Mouse (Mus musculus): ENCODE measurements at regions not wholly inside any gene's neighbourhood (a gene's known extent, or its start where the extent isn't known, plus 50 kb on each side); places are given as distances from the start of the nearest gene placed in this dataset.

DNA sequence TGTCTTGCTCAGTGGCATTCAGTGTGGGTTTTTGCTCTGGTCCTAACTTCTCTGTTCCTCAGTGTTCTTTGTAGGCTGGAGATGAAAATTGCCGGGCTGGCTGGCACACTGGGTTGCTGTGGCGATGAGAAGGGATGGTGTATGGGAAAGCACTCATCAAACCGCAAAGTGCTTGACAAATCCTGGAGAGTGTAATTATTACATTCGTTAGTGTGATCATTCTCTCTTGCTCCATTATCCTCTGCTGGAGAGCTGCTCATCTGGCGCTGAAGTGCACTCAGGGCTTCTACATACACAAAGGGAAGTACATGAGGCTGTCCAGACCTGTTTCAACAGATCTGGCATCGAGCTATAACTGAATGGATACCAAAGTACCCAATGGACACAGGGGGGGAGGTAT is 605.9 kb upstream of the Cdh11 start:
- 37% methylated on average over 6 of the region's 6 CpGs for WGBS
- H3K4me1 ChIP-seq (ENCODE audit: insufficient read depth): no peaks in the 10 kb centered on the region
- H3K9me3 ChIP-seq (ENCODE audit: low read length): no peaks in the 10 kb centered on the region
- ATAC-seq: peak; percentile 50
- H3K4me3 ChIP-seq (ENCODE audit: low read depth, low read length): no peak overlapping the region
- no peak for TF ChIP-seq CTCF (IDR thresholded peaks at IDR 0.05; ENCODE audit: low read depth)
- H3K27ac ChIP-seq (ENCODE audit: low read depth, low read length): no peak overlapping the region
- no peak overlapping the region for H3K9ac ChIP-seq
- DNase-seq: no peak
- no peaks in the 10 kb centered on the region for H3K36me3 ChIP-seq (ENCODE audit: insufficient read depth)
- no peaks in the 10 kb centered on the region for H3K27me3 ChIP-seq (ENCODE audit: insufficient read depth, low read length)
- H3K4me2 ChIP-seq (ENCODE audit: low read depth): no peak overlapping the region

GRCm38 (mm10) chr8:103395316-103395715 is 609.9 kb upstream of the Cdh11 start:
- Histone ChIP-seq H3K9ac (no peak overlapping the region), H3K4me2 (ENCODE audit: low read depth) (no peak overlapping the region), H3K4me3 (ENCODE audit: low read depth, low read length) (no peak overlapping the region), H3K4me1 (ENCODE audit: insufficient read depth) (no peaks in the 10 kb centered on the region), H3K9me3 (ENCODE audit: low read length) (no peaks in the 10 kb centered on the region), H3K36me3 (ENCODE audit: insufficient read depth) (no peaks in the 10 kb centered on the region), H3K27ac (ENCODE audit: low read depth, low read length) (no peak overlapping the region), H3K27me3 (ENCODE audit: insufficient read depth, low read length) (no peaks in the 10 kb centered on the region)
- 9% methylated on average over 4 of the region's 4 CpGs for WGBS
- DNase-seq (no peak), ATAC-seq (no peak)
- TF ChIP-seq CTCF (IDR thresholded peaks at IDR 0.05; ENCODE audit: low read depth): no peak

DNA sequence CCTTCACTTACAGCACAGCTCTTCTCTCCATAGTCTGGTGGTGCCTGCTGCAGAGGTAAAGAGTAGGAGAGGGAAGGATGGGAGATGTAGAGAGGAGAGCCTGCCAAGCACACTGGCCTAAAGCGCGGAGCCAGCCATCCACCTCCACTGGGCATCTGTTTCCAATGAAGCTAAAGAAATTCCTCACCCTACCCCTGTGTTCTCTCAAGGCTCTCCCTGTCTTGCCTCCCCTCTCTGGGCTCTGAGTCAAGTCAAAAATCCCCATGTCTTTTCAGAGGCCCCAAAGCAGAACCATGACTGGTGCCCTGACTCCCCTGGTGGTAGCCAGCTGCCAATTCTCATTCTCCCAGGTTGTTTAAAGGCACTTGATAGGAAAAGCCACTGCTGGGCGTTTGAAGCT is 612.7 kb upstream of the Cdh11 start:
- no peaks in the 10 kb centered on the region for H3K9me3 ChIP-seq (ENCODE audit: low read length)

DNA sequence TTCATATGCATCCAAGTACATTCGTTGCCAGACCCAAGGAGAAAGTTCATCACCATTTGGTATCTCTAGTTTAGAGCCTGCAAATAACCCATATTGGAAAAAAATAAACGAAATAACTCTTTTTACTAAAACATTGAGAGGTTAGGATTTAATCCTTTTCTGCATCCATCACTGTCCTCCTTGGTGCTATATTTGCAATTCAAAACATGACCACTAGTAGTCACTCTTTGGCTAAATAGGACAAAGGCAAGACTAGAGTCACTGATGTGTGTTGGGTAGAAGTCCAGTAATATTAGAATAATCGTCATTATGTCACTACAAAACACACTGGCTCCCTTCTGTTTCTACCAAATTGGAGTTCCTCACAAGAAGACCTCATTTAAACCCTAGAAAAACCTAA is 614.0 kb upstream of the Cdh11 start:
- H3K27ac ChIP-seq (ENCODE audit: low read depth, low read length): no peak overlapping the region
- DNase-seq: no peak
- no peak overlapping the region for H3K4me2 ChIP-seq (ENCODE audit: low read depth)
- no peak overlapping the region for H3K9ac ChIP-seq
- ATAC-seq: no peak
- no peaks in the 10 kb centered on the region for H3K36me3 ChIP-seq (ENCODE audit: insufficient read depth)
- H3K4me1 ChIP-seq (ENCODE audit: insufficient read depth): no peaks in the 10 kb centered on the region
- H3K4me3 ChIP-seq (ENCODE audit: low read depth, low read length): no peak overlapping the region
- no peaks in the 10 kb centered on the region for H3K9me3 ChIP-seq (ENCODE audit: low read length)
- 92% methylated on average over 3 of the region's 3 CpGs for WGBS
- TF ChIP-seq CTCF (IDR thresholded peaks at IDR 0.05; ENCODE audit: low read depth): peak; percentile 23; the same call in 1 of the 2 replicates
- H3K27me3 ChIP-seq (ENCODE audit: insufficient read depth, low read length): no peaks in the 10 kb centered on the region

More for the DNA sequence above, 612.7 kb upstream of the Cdh11 start:
- Histone ChIP-seq H3K27ac (ENCODE audit: low read depth, low read length) (no peak overlapping the region), H3K4me2 (ENCODE audit: low read depth) (no peak overlapping the region), H3K27me3 (ENCODE audit: insufficient read depth, low read length) (no peaks in the 10 kb centered on the region), H3K36me3 (ENCODE audit: insufficient read depth) (no peaks in the 10 kb centered on the region), H3K9ac (no peak overlapping the region), H3K4me3 (ENCODE audit: low read depth, low read length) (no peak overlapping the region), H3K4me1 (ENCODE audit: insufficient read depth) (no peaks in the 10 kb centered on the region)
- no peak for DNase-seq
- no peak for ATAC-seq
- no peak for TF ChIP-seq CTCF (IDR thresholded peaks at IDR 0.05; ENCODE audit: low read depth)
- WGBS: 83% methylated on average over 3 of the region's 3 CpGs

GRCm38 (mm10) chr8:103400143-103400542 is 614.7 kb upstream of the Cdh11 start:
- ATAC-seq (peak; percentile 85), DNase-seq (peak; percentile 45)

DNA sequence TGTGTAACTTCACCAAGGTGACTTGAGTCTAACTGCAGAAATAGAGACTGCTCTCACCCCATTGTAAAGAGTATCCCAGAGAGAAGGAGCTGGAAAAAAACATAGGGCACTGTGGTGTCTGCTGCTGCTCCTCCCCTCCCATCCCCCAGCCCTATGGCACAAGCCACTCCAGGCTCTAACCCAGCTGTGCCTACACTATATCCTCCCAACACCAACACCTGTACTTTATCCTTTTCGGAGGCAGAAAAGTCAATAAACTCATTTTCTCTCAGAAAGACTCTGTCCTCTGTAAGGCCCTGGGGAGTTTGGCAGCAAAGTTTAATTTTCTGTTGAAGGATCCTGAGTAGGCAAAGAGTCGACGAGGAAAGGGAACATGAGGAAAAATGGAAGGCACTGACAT is 617.3 kb upstream of the Cdh11 start:
- H3K9ac ChIP-seq: no peak overlapping the region
- H3K36me3 ChIP-seq (ENCODE audit: insufficient read depth): no peaks in the 10 kb centered on the region
- 92% methylated on average over 3 of the region's 3 CpGs for WGBS
- ATAC-seq (no peak), DNase-seq (no peak)
- H3K4me3 ChIP-seq (ENCODE audit: low read depth, low read length): no peak overlapping the region
- H3K9me3 ChIP-seq (ENCODE audit: low read length): no peaks in the 10 kb centered on the region
- no peak overlapping the region for H3K27ac ChIP-seq (ENCODE audit: low read depth, low read length)
- H3K27me3 ChIP-seq (ENCODE audit: insufficient read depth, low read length): no peaks in the 10 kb centered on the region
- H3K4me1 ChIP-seq (ENCODE audit: insufficient read depth): no peaks in the 10 kb centered on the region
- H3K4me2 ChIP-seq (ENCODE audit: low read depth): no peak overlapping the region
- no peak for TF ChIP-seq CTCF (IDR thresholded peaks at IDR 0.05; ENCODE audit: low read depth)

More at GRCm38 (mm10) chr8:103400143-103400542, 614.7 kb upstream of the Cdh11 start:
- H3K27ac ChIP-seq (ENCODE audit: low read depth, low read length): no peak overlapping the region
- H3K4me2 ChIP-seq (ENCODE audit: low read depth): no peak overlapping the region
- no peaks in the 10 kb centered on the region for H3K36me3 ChIP-seq (ENCODE audit: insufficient read depth)
- no peak for TF ChIP-seq CTCF (IDR thresholded peaks at IDR 0.05; ENCODE audit: low read depth)
- no peak overlapping the region for H3K4me3 ChIP-seq (ENCODE audit: low read depth, low read length)
- H3K9me3 ChIP-seq (ENCODE audit: low read length): no peaks in the 10 kb centered on the region
- H3K27me3 ChIP-seq (ENCODE audit: insufficient read depth, low read length): no peaks in the 10 kb centered on the region
- no peak overlapping the region for H3K9ac ChIP-seq
- WGBS: 55% methylated on average over 1 of the region's 1 CpGs
- no peaks in the 10 kb centered on the region for H3K4me1 ChIP-seq (ENCODE audit: insufficient read depth)

- Histone ChIP-seq H3K27me3 (ENCODE audit: insufficient read depth, low read length) (no peaks in the 10 kb centered on the region), H3K36me3 (ENCODE audit: insufficient read depth) (no peaks in the 10 kb centered on the region), H3K4me2 (ENCODE audit: low read depth) (no peak overlapping the region), H3K27ac (ENCODE audit: low read depth, low read length) (no peak overlapping the region), H3K4me1 (ENCODE audit: insufficient read depth) (no peaks in the 10 kb centered on the region), H3K9ac (no peak overlapping the region), H3K9me3 (ENCODE audit: low read length) (no peaks in the 10 kb centered on the region), H3K4me3 (ENCODE audit: low read depth, low read length) (no peak overlapping the region)
- 93% methylated on average over 4 of the region's 4 CpGs for WGBS
- DNase-seq: no peak
- no peak for TF ChIP-seq CTCF (IDR thresholded peaks at IDR 0.05; ENCODE audit: low read depth)
- ATAC-seq: no peak
Measured at GRCm38 (mm10) chr8:103403826-103404225, 618.4 kb upstream of the Cdh11 start.

- ATAC-seq (no peak), DNase-seq (no peak)
- no peak overlapping the region for H3K4me2 ChIP-seq (ENCODE audit: low read depth)
- no peaks in the 10 kb centered on the region for H3K4me1 ChIP-seq (ENCODE audit: insufficient read depth)
- H3K27ac ChIP-seq (ENCODE audit: low read depth, low read length): no peak overlapping the region
- no peaks in the 10 kb centered on the region for H3K9me3 ChIP-seq (ENCODE audit: low read length)
- no peaks in the 10 kb centered on the region for H3K36me3 ChIP-seq (ENCODE audit: insufficient read depth)
- H3K27me3 ChIP-seq (ENCODE audit: insufficient read depth, low read length): no peaks in the 10 kb centered on the region
- no peak for TF ChIP-seq CTCF (IDR thresholded peaks at IDR 0.05; ENCODE audit: low read depth)
- no peak overlapping the region for H3K9ac ChIP-seq
- 83% methylated on average over 12 of the region's 12 CpGs for WGBS
- no peak overlapping the region for H3K4me3 ChIP-seq (ENCODE audit: low read depth, low read length)
Measured at GRCm38 (mm10) chr8:103405787-103406186, 620.3 kb upstream of the Cdh11 start.
